Mouse (Mus musculus) testis, adult 2 months (tissue): Measurements from ENCODE around the gene Tnnt1.

Experiments used
- CTCF ChIP-seq: fragments of 200-500 bp; IDR thresholded peaks from 2 replicates; pipeline ENCODE4 v1.5.1; 2012; ENCODE audit warnings: low read depth, mild to moderate bottlenecking, inconsistent platforms, low read length, moderate library complexity; ENCODE audit not compliant: control insufficient read depth, insufficient read depth, insufficient replicate concordance
- POLR2A ChIP-seq: fragments of 200-500 bp; IDR thresholded peaks from 2 replicates; pipeline ENCODE4 v1.6.1; 2012; ENCODE audit warnings: low read depth, mild to moderate bottlenecking, inconsistent platforms, low read length, moderate library complexity; ENCODE audit not compliant: control insufficient read depth

GRCm38 (mm10) chr7:4479674-4480073 lies 36.5 kb downstream of the Tnnt1 start:
- TF ChIP-seq POLR2A (no peak), CTCF (peak; percentile 28; the same call in 1 of the 2 replicates)
